Mouse (Mus musculus) left cerebral cortex, postnatal 4 days (tissue): ENCODE measurements around the gene Prdx4. TPM values are rescaled to one million over a fixed set of nuclear protein-coding genes. Genes with fewer than 3 reads are reported as not detected.
"Not testable (repeated sequence)": the region's sequence is repeated elsewhere in the genome, so short reads cannot be mapped to it uniquely, and the experiment has no call there.

Experiments
- DNase-seq: peaks from one replicate; pipeline ENCODE4 v3.0.0-alpha.2; 2022
- intact Hi-C: fragments of 180-260 bp; cut with DNase I; formaldehyde crosslinking; loops from one replicate; pipeline ENCODE4 v1.15.1; 2025
- total RNA-seq, 2 experiments: library from RNA; stranded (reverse); gene quantifications; 2 replicates each; pipeline ENCODE4 v1.2.3; 2021

Prdx4 gene
- total RNA-seq: 10 to 100 TPM; 35.3 to 35.8 TPM

DNA sequence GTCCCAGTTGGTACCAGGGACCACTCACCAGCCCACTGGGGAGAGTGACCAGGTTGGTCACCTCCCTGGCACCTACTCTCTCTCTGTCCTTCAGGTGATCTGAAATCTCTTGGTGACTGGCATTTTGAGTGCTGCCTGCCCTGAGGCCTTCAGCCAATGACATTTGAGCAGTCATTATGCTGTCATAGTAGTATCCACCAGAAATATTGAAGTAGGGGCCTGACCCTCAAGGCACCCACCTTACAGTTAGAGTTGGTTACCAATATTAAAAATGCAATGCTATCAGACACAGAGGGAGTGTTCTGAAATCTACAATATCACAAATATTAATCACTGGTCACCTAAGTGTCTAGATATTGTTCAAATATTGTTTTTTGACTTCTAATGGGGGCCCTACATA is at the start of gene Prdx4:
Gene Prdx4 (minus strand): TSS at position 101 of the 400 bp plus-strand sequence.
- DNase-seq: no peak
- intact Hi-C loops: no loop called here

- DNase-seq: peak; percentile 24
- intact Hi-C loops: no loop called here
These were observed 36.0 kb upstream of the Prdx4 start for GRCm38 (mm10) chrX:155376538-155376937.

DNA sequence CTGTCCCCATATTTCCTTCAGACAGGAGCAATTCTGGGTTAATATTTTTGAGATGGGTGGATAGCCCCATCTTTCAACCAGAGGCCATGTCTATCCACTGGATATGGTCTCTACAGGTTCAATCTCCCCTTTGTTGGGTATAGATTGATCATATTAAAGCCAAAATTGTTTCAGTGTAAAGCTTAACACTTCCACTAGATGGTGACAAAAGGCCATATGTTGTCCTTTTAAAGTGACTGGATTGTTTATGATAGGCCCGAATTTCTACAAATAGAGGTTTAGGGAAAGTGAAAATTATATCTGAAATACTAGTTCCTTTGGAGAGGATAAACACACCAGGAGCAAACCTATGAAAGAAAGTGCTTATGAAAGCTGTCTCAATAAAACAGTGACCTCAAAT is 34.9 kb upstream of the Prdx4 start:
- intact Hi-C loops: no loop called here
- DNase-seq: no peak

DNA sequence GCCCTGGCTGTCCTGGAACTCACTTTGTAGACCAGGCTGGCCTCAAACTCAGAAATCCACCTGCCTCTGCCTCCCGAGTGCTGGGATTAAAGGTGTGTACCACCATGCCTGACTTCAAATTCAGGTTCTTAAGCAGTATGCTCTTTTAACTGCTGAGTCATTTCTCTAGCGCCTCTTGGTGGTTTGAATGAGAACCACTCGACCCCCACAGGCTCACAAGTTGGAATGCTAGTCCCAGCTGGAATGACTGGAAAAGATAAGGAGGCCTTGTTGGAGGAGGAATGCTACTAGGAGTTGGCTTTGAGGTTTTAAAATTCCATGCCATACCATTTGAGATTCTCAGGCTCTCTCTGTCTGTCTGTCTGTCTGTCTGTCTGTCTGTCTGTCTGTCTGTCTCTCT is 29.6 kb upstream of the Prdx4 start:
- intact Hi-C loops, DNase-seq: not testable (repeated sequence)

DNA sequence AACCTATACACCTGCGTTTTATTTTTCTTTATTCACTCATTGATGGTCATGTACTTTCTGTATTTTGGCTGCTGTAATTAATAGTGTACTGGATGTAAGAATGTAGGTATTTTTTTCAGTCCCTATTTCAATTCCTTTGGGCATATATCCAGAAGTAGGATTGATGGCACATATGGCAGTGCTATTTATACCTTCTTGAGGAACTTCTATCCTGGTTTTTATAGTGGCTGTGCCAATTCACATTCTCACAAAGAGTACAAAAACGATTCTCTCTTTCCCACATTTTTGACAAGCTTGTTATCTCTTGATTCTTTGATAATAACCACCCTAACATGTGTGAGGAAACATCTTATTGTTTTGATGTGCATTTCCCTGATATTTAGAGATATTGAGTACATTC is 24.5 kb upstream of the Prdx4 start:
- no peak for DNase-seq
- intact Hi-C loops: no loop called here

- DNase-seq: no peak
- intact Hi-C loops: no loop called here
These were observed 5.7 kb upstream of the Prdx4 start for GRCm38 (mm10) chrX:155346249-155346648.

- peak; percentile 88 for DNase-seq
- intact Hi-C loops: no loop called here
These were observed 2.4 kb downstream of the Prdx4 start for GRCm38 (mm10) chrX:155337905-155338721.

GRCm38 (mm10) chrX:155337567-155337904 is 3.0 kb downstream of the Prdx4 start:
- intact Hi-C loops: no loop called here

GRCm38 (mm10) chrX:155318005-155318404 is 22.5 kb downstream of the Prdx4 start:
- DNase-seq: peak; percentile 5
- intact Hi-C loops: no loop called here

More at GRCm38 (mm10) chrX:155337567-155337904, 3.0 kb downstream of the Prdx4 start:
- DNase-seq: no peak

- intact Hi-C loops: no loop called here
These were observed 34.2 kb downstream of the Prdx4 start for GRCm38 (mm10) chrX:155306390-155306789.

DNA sequence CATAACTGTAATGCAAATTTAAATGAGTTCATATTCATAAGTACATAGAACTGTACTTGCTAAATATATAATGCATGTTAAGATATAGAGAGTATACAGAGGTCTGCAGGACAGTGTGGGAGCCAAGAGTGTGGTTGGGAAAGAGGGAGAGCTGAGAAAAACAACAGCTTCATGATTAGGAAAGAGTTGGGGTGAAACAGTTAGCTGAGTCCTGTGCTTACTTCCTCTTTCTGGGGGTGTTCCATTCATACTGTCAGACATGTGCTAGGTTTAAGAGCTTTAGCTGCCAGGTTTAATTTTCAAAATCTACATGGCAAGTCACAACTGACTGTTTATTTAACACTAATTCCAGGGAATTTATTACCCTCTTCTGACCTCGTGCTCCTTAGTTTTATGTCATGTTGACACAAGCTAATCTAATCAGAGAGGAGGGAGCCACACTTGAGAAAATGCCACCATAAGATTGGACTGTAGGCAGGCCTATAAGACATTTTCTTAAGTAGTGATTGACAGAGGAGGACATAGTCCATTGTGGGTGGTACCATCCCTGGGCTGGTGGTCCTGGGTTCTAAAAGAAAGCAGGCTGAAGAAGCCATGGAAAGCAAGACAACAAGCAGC is 60.0 kb downstream of the Prdx4 start:
- DNase-seq: no peak
- intact Hi-C loops: no loop called here

More at GRCm38 (mm10) chrX:155306390-155306789, 34.2 kb downstream of the Prdx4 start:
- no peak for DNase-seq

DNA sequence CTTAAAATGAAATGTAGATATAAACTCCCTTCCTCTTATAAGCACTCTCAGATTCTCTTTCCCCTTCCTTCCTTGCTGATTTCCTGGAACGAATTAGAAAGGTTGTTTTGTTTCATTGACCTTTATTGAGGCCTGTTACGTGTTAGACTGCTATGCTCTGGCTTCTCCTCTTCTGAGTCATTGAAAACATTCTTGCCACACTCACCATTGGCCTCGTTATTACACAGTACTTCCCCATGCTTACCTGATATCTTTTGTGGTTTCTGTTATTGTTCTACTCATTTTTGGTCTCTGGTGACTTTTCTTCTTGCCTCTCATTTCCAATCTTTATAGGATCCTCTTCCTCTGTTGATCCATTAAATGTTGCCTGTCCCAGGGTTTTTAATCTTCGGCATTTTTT is 62.1 kb downstream of the Prdx4 start:
- intact Hi-C loops: no loop called here
- no peak for DNase-seq

Other genes with a start within 250 kb of the Prdx4 start
- gene Magea2, start 247.1 kb downstream of the Prdx4 start, total RNA-seq: not detected
- not detected for gene Cldn34b2, start 212.3 kb downstream of the Prdx4 start, total RNA-seq
- 10 to 100 TPM; 26.1 to 39.3 TPM for gene Sat1, start 124.3 kb downstream of the Prdx4 start, total RNA-seq
- 10 to 100 TPM; 37.9 to 43.7 TPM for gene Acot9, start 78.3 kb downstream of the Prdx4 start, total RNA-seq